Mouse (Mus musculus): ENCODE measurements around the gene Gm49396.

DNA sequence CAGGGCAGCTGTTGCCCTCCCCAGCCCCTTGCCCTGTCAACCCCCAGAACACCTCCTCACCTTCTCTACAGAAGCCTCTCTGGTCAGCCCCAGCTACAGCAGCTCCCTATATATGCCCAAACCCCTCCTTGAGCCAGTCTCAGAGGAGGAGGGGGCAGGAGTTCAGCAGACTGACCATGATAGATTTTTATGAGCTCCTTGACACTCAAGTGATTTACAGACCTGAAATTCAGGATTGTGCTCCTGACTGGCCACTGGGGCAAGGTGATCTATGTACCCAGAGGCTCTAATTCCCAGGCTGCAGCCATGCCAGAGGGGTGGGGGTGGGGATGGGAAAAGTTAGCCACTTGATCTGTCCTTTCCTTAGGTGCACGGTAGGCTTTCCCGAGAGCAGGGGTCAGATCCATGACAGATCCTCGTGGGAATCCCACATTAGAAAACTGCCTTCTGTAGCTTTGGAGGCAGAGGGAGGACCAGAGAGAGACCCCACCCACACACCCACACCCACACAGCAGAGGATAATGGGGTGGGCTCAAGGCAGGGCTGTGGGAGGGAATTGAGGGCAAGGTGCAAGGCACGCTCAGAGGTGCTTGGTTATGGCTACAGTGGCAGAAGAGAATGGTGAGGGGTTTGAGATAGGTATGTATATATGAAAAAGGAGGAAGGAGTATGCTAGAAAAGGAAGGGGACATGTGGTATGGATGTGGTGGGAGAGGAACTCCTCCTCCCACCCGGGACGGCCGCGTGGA lies 49.7 kb downstream of the Gm49396 start, which contains the start of gene Upk1a:
- TF ChIP-seq USF1 (IDR thresholded peaks at IDR 0.05; ENCODE audit: low read depth) (no peak), POLR2A (IDR thresholded peaks at IDR 0.05; ENCODE audit: insufficient read length, low read depth) (no peak), POLR2AphosphoS2 (IDR thresholded peaks at IDR 0.05; ENCODE audit: insufficient read length, low read depth) (no peak), CEBPB (IDR thresholded peaks at IDR 0.05; ENCODE audit: insufficient read depth, poor library complexity, severe bottlenecking) (no peak), MAX (IDR thresholded peaks at IDR 0.05; ENCODE audit: low read depth) (no peak), E2F4 (IDR thresholded peaks at IDR 0.05; ENCODE audit: insufficient read depth) (no peak), SRF (IDR thresholded peaks at IDR 0.05; ENCODE audit: control insufficient read depth, insufficient read length, low read depth) (no peak), TCF3 (IDR thresholded peaks at IDR 0.05; ENCODE audit: insufficient read length, low read depth) (no peak)
